ENCODE assay signal across 8 mouse cellular contexts in the genomic region with DNA sequence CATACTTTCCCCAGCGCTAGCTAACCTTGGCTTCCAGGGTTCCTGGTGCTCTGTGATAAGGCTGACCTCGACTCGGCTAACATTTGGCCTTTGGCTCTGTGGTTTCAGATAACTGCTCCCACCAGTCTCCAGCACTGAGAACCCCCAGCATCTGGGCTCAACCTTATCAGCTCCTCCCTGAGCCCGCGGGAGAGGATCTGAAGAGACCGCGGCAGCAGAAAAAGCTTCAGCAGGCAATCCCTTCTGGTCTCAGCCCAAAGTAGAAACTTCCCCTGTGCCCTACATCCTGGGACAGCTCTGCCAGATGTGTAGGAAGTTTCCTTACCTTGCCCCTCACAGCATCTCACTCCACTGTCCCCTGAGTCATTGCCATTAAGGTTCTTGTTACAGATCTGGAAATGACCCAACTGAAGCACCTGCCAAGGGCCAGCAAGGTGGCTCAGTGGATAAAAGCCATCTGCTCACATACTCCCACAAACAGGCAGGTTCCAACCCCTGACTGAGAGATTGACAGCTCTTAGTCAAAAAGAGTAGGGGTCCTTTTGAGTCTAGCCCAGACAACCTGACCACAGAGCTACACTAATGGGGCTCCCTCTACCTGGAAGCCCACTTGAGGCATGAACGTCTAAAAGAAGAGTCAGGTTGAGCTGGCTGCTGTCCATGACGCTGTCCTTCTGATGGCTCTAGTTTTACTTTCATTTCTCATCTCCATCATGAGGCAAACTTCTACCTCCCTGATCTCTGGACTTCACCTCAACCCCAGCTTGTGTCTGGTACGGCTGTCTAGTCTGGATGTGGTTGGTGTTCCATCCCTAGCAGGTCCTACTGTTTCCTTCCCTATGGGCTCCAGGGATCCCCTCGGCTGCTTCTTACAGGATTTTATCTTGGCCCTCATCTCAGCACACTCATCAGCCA. TPM values are rescaled to one million over a fixed set of nuclear protein-coding genes. Genes with fewer than 3 reads are reported as not detected.
DNase-seq lines count a peak whose midpoint lies in the region; ATAC-seq and TF ChIP-seq lines count a peak whose summit lies in the region.

No protein-coding gene starts in this region.

- no peak overlapping the region for H3K27ac ChIP-seq in cerebellum, adult 2 months (ENCODE audit: insufficient read depth, low read length)
- H3K27ac ChIP-seq in liver, postnatal 0 days (ENCODE audit: low read depth), result peak overlapping the region; percentile 97
- no peak overlapping the region for H3K27ac ChIP-seq in neural tube, embryonic 15.5 days (replicated peaks)

- H3K4me2 ChIP-seq in liver, postnatal 0 days (ENCODE audit: low read depth, low read length), result peak overlapping the region; percentile 72
- H3K4me2 ChIP-seq in neural tube, embryonic 15.5 days, result no peak overlapping the region

- 37% methylated on average over 11 of the region's 11 CpGs for WGBS in cerebellum, adult 2 months
- 13% methylated on average over 11 of the region's 11 CpGs for WGBS in liver, postnatal 0 days (ENCODE audit: insufficient replicate concordance)
- WGBS in neural tube, embryonic 15.5 days, result 71% methylated on average over 11 of the region's 11 CpGs

- H3K9me3 ChIP-seq in liver, postnatal 0 days (ENCODE audit: low read length), result no peaks in the 10 kb centered on the region
- no peaks in the 10 kb centered on the region for H3K9me3 ChIP-seq in neural tube, embryonic 15.5 days (replicated peaks)

- peaks cover 33% of the 10 kb centered on the region for H3K36me3 ChIP-seq in liver, postnatal 0 days (replicated peaks; ENCODE audit: insufficient read depth, low read length)
- H3K36me3 ChIP-seq in neural tube, embryonic 15.5 days, result no peaks in the 10 kb centered on the region

- TF ChIP-seq CTCF in cerebellum, adult 2 months (IDR thresholded peaks at IDR 0.05; ENCODE audit: borderline replicate concordance, insufficient read depth, low read depth, low read length), result no peak
- no peak for TF ChIP-seq CTCF in liver, postnatal 0 days (IDR thresholded peaks at IDR 0.05; ENCODE audit: low read depth)

- H3K9ac ChIP-seq in liver, postnatal 0 days (replicated peaks), result peak overlapping the region; percentile 64
- no peak overlapping the region for H3K9ac ChIP-seq in neural tube, embryonic 15.5 days (replicated peaks)

- H3K4me3 ChIP-seq in cerebellum, adult 2 months (replicated peaks; ENCODE audit: insufficient read depth, low read depth, low read length), result peak overlapping the region; percentile 44
- peak overlapping the region; percentile 36 for H3K4me3 ChIP-seq in liver, postnatal 0 days (ENCODE audit: low read depth, low read length)
- H3K4me3 ChIP-seq in neural tube, embryonic 15.5 days (replicated peaks), result no peak overlapping the region

- TF ChIP-seq POLR2A in cerebellum, adult 2 months (IDR thresholded peaks at IDR 0.05; ENCODE audit: borderline replicate concordance, insufficient read depth, low read length), result no peak

- DNase-seq in adrenal gland, postnatal 14 days, result peak; percentile 22
- DNase-seq in adrenal gland, adult 8-10 months, result no peak
- DNase-seq in 416B (ENCODE audit: low read depth), result peak; percentile 83
- DNase-seq in cerebellum, adult 2 months, result peak; percentile 62 to 78
- DNase-seq in liver, postnatal 0 days, result peak; percentile 75
- DNase-seq in layer of hippocampus, adult 8-10 months (ENCODE audit: low spot score in 2 of 2), result no peak
- DNase-seq in right cerebral cortex, adult 18-20 months, result no peak

- TF ChIP-seq EP300 in liver, postnatal 0 days (IDR thresholded peaks at IDR 0.05; ENCODE audit: low read depth), result peak; percentile 96

- ATAC-seq in liver, postnatal 0 days, result peak; percentile 86
- no peak for ATAC-seq in neural tube, embryonic 15.5 days (ENCODE audit: low FRiP score)

- no peaks in the 10 kb centered on the region for H3K27me3 ChIP-seq in cerebellum, adult 2 months (ENCODE audit: control insufficient read depth, insufficient read depth, low read length)
- H3K27me3 ChIP-seq in liver, postnatal 0 days (ENCODE audit: insufficient read depth, low read length), result no peaks in the 10 kb centered on the region
- H3K27me3 ChIP-seq in neural tube, embryonic 15.5 days (replicated peaks), result no peaks in the 10 kb centered on the region

- peaks cover 11% of the 10 kb centered on the region; the same call in 1 of the 2 replicates for H3K4me1 ChIP-seq in cerebellum, adult 2 months (ENCODE audit: control insufficient read depth, insufficient read depth, low read length)
- H3K4me1 ChIP-seq in liver, postnatal 0 days (ENCODE audit: insufficient read depth), result peaks cover 54% of the 10 kb centered on the region
- H3K4me1 ChIP-seq in neural tube, embryonic 15.5 days, result no peaks in the 10 kb centered on the region

RNA-seq across cellular contexts. Expression of a gene that starts 12.4 kb away (rescaled TPM):
- 45.0 and 49.5 TPM in 2 replicates for total RNA-seq in adrenal gland, postnatal 14 days (2021)
- 10 to 100 TPM; 59.7 to 72.1 (median 67.7) TPM for total RNA-seq in adrenal gland, adult 8-10 months (2022)
- polyA plus RNA-seq in cerebellum, adult 2 months (2012; rRNA removed), result 5.0 TPM in 2 replicates
- polyA plus RNA-seq in liver, postnatal 0 days (2015; fragmentation: Nextera tagmentation; extraction: Ambion mirVana), result 14.7 and 16.6 TPM in 2 replicates
- 10 to 100 TPM in 2 of 4 experiments, 1 to 10 TPM in 2; 5.0 to 12.5 (median 7.5) TPM for total RNA-seq in layer of hippocampus, adult 8-10 months (2022)
- 1.4 and 5.8 TPM in 2 replicates for polyA plus RNA-seq in neural tube, embryonic 15.5 days (2015; fragmentation: Nextera tagmentation; extraction: Ambion mirVana)

RNA-seq across cellular contexts. Expression of a gene that starts 39.3 kb away (rescaled TPM):
- 1.6 and 3.3 TPM in 2 replicates for total RNA-seq in adrenal gland, postnatal 14 days (2021)
- total RNA-seq in adrenal gland, adult 8-10 months (2022), result 1 to 10 TPM; 3.0 to 8.2 (median 4.7) TPM
- polyA plus RNA-seq in cerebellum, adult 2 months (2012; rRNA removed), result 2.4 and 2.9 TPM in 2 replicates
- 0.11 and 0.16 TPM in 2 replicates for polyA plus RNA-seq in liver, postnatal 0 days (2015; fragmentation: Nextera tagmentation; extraction: Ambion mirVana)
- 10 to 100 TPM; 11.5 to 14.4 (median 13.5) TPM for total RNA-seq in layer of hippocampus, adult 8-10 months (2022)
- polyA plus RNA-seq in neural tube, embryonic 15.5 days (2015; fragmentation: Nextera tagmentation; extraction: Ambion mirVana), result 4.5 and 4.8 TPM in 2 replicates

RNA-seq across cellular contexts. Expression of a gene that starts 42.9 kb away (rescaled TPM):
- total RNA-seq in adrenal gland, postnatal 14 days (2021), result 4.3 and 5.0 TPM in 2 replicates
- 1 to 10 TPM; 3.5 to 4.7 (median 3.8) TPM for total RNA-seq in adrenal gland, adult 8-10 months (2022)
- polyA plus RNA-seq in cerebellum, adult 2 months (2012; rRNA removed), result 2.9 and 3.1 TPM in 2 replicates
- 0.59 and 0.61 TPM in 2 replicates for polyA plus RNA-seq in liver, postnatal 0 days (2015; fragmentation: Nextera tagmentation; extraction: Ambion mirVana)
- total RNA-seq in layer of hippocampus, adult 8-10 months (2022), result 1 to 10 TPM; 3.8 to 5.4 (median 4.7) TPM
- 6.1 and 7.1 TPM in 2 replicates for polyA plus RNA-seq in neural tube, embryonic 15.5 days (2015; fragmentation: Nextera tagmentation; extraction: Ambion mirVana)

Comparison
In these comparisons a context has a peak if more than half of its experiments do, and no peak if none do; other contexts are left out.
1. DNase-seq: peak in adrenal gland, postnatal 14 days (single experiment), 416B (single experiment), cerebellum, adult 2 months (2 of 2) and liver, postnatal 0 days (single experiment); none in adrenal gland, adult 8-10 months (single experiment), layer of hippocampus, adult 8-10 months (0 of 2) and right cerebral cortex, adult 18-20 months (single experiment).